Mouse (Mus musculus) lung, postnatal 4 days (tissue): ENCODE results near the gene Sdhaf1.

Experiments
- DNase-seq, 2 experiments: peaks; one replicate each; pipeline ENCODE4 v3.0.0; 2021

The Sdhaf1 gene

DNA sequence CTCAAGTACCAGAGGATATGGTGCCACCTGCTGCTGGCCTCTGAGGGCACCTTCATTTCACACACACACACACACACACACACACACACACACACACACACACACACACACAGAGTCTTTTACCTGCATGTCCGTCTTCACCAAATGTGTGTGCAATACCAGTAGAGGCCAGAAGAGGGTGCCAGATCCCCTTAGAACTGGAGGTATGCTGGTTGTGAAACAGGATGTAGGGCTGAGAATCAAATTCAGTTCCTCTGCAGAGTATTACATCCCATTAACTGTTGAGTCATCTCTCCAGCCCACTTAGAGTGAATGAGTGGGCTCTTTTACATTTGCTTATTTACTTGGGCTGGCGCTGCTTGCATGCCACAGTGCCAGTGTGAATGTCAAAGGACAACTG, 1.7 kb upstream of the Sdhaf1 start:
- peak in 1 of 2 experiments; percentile 68 for DNase-seq

DNA sequence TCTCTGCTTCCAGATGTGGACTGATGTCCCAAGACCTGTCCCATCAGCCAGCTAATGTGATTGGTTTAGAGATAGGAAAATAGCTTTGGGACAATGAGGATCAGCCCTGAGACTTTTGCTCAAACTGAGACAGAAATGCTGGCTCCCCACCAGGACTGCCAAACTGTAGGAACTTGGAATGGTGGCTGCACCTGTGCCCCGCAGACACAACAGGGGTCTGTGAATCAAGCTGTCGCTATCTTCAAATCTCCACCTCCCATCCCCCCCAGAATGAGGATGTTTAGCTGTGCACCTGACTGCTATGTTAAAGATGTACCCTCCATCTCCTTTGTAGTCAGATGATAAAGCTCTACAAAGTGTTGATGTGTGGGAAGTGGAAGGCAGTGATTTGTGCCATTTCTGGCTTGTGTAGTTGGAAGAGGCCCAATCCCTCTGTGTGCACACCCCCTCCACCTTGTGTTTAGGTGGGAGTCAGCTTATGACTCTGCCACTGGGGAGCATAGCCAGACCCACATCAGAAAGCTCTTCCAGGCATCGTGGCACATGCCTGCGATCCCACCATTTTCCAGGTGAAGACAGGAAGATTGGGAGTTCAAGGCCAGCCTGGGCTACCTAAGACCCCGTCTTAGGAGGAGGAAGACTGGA, 727 bp upstream of the Sdhaf1 start:
- no peak for DNase-seq

DNA sequence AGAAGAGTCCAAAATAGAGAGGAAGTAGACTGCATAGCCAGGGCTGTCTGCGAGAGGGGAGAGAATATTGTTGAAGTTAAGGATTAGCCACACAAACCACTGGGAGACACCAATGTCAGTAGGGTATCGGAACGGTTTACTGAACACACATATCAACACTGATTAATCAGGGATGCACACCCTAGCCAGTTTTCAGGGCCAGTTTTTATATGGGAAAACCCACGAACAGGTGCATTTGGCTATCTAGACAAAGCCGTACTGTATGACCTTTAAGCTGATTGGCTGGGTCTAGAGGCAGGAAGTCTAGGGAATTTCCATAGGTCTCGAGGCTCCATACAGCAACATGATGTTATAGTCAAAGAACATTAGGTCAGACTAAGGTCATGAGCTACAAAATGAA, 830 bp downstream of the Sdhaf1 start:
- no peak for DNase-seq

GRCm38 (mm10) chr7:30322285-30322667, 1.4 kb downstream of the Sdhaf1 start:
- peak; percentile 98 to 99 for DNase-seq

GRCm38 (mm10) chr7:30321539-30322284, 2.0 kb downstream of the Sdhaf1 start, which contains the start of gene E130208F15Rik:
Gene E130208F15Rik, plus strand, starts transcription at chr7:30321740.
- DNase-seq: peak; percentile 78 to 83

DNA sequence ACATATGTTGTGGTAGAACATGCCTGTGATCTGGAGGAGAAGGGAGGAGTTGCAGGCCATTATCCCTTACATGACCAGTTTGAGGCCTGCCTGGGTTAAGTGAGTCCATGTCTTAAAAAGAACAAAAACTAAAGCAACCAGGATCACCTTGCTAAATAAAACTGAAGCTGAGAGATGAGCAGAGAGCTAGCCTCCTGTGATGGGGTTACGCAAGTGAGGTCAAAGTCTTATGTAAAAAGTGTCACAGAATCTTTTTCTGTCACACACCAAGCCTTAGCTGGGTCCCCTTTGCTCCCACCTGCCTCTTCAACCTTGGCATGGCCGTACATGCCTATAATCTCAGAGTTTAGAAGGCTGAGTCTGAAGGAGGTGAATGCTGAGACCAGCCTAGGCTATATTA, 2.7 kb downstream of the Sdhaf1 start:
- DNase-seq: no peak

DNA sequence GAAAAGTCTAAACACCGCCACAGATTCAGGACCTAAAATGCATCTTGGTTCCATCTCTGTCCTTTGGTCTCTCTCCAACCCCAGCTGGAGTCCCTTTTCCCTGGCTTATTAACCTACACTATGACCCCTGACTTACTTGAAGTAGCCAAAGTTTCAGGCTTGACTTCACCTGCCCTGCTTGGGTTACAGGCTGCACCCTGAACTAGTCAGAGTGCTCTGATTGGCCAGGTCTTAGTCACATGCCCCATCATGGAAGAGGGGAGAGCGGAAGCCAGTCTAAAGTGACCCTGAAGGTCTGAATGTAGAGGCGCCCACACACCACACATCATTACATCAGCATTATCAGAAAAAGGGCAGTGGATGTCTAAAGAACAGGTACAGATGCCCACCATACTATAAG, 5.6 kb downstream of the Sdhaf1 start:
- DNase-seq: no peak

- DNase-seq: no peak
These were observed 7.9 kb downstream of the Sdhaf1 start for GRCm38 (mm10) chr7:30315559-30316529.

GRCm38 (mm10) chr7:30314721-30315155, 9.0 kb downstream of the Sdhaf1 start, which contains the start of gene Syne4:
Gene Syne4, plus strand, starts transcription at chr7:30314807.
- DNase-seq: no peak

GRCm38 (mm10) chr7:30313666-30314320, 9.9 kb downstream of the Sdhaf1 start:
- no peak for DNase-seq

GRCm38 (mm10) chr7:30310136-30310535, 13.6 kb downstream of the Sdhaf1 start:
- DNase-seq: no peak

DNA sequence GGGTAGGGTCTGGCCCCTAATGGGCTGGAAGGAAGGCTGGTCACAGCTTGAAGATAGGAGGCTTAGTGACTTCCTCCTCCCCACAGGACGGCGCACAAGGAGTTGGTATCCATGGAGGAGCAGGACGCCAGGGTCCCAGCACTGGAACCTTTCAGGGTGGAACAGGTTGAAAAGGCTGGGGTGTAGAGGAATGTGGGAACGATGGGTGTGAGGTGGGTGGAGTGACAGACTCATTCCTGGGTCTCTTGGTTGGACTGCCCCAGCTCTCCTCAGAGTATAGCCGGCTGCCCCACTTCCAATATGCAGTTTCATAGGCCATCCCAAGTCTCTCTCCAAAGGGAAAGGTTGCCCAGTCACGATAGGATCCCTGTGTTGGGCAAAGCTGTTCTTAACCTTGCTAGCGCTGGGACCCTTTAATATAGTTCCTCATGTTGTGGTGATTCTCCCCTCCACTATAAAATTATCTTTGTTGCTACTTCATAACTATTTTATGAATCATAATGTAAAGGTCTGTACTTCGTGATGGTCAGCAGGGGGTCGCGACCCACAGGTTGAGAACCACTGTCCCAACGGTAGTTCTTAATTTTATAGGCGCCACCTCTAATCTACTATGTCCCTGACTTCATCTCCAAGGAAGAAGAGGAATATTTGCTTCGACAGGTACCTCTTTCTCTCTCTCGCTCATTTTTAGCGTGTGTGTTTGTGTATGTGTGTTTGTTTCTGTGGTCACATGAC, 14.1 kb downstream of the Sdhaf1 start:
- DNase-seq: no peak

DNA sequence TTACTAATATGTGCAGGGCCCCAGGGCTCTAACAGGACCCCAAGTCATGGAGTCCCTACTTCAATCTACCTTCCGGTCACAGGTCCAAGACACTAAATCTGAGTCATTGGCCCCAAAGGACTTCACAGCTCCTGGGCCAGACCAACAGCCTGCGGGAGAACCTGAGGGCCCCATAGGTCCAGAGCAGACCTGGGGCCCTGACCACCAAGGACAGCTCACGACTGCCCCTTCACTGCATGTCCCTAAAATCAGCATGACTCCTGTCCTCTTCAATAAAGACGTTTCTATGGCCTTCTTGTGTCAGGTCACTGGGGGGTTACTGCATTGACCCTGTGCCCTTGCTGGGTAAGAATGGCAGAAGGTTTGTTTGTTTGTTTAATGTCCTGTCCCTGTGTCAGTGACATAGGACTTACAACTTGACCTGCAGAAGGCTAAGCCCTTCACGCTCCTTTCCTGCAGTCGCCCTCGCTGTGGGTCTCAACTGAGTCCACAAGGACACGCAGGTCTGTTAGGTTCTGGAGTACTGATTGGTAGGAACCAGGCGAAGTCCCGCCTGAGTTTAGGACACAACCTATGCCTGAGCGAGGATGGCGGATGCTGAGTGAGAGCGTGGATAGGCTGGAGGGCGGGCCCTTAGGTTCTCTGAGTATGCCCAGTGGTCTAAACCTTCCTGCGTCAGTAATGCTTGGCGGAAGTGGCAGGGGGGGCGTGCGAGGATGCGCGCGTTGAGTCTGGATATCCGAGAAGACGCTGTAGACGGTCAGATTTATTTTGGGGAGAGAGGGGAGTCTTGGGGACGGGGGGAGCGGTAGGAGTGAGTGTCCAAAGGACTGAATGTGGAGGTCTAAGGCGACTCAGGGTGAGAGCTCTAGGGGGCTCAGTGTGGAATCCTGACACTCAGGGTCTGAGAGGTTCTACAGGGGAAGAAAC, 15.4 kb downstream of the Sdhaf1 start, which contains the start of gene Alkbh6:
Alkbh6 (plus strand) TSS at position 642 of the 930 bp plus-strand sequence.
- peak; percentile 94 to 96 for DNase-seq

- no peak for DNase-seq
These were observed 17.5 kb downstream of the Sdhaf1 start for GRCm38 (mm10) chr7:30306083-30306779.

DNA sequence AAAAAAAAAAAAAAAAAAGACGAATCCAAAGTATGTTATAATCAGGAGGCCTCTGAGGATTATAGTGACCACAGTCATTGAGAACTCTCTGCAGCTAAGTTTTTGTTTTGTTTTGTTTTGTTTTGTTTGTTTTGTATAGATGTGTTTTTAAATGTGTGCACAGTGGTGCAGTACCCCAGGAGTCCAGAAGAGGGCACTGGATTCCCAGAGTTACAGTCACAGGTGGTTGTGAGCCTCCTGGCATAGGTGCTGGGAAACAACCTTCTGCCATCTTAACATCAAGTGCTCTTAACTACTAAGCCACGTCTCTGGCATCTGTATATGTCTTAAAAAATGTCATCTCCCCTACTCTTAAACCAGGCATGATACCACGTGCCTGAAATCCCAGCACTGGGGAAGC, 22.8 kb downstream of the Sdhaf1 start:
- DNase-seq: no peak

DNA sequence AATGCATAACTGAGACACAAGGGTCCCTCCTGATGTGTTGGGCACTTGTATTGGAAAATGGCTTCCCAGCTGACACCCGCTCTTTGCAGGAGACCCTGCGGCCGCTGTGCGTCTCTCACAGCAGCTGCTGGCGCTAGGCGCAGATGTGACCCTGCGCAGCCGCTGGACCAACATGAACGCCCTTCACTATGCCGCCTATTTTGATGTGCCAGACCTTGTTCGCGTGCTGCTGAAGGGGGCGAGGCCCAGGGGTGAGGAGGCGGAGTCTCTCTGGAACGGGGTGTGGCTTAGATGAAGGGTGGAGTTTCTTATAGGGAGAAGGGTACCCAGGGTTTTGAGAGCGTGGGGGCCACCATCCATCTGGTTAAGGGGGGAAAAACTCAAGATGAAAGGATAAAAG, 26.4 kb downstream of the Sdhaf1 start:
- DNase-seq: no peak

DNA sequence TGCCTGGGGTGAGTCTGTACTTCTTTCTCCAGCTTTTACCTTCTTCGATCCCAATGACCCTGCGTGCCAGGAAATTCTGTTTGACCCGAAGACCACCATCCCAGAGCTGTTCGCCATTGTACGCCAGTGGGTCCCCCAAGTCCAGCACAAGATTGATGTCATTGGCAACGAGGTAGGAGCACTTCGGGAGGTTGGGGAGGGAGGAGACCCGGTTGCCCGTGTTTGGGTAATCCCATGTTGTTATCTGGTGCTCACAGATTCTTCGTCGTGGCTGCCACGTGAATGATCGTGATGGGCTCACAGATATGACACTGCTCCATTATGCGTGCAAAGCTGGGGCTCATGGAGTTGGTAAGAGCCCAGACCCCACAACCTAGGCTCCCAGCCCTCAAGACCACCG, 26.9 kb downstream of the Sdhaf1 start:
- DNase-seq: no peak

DNA sequence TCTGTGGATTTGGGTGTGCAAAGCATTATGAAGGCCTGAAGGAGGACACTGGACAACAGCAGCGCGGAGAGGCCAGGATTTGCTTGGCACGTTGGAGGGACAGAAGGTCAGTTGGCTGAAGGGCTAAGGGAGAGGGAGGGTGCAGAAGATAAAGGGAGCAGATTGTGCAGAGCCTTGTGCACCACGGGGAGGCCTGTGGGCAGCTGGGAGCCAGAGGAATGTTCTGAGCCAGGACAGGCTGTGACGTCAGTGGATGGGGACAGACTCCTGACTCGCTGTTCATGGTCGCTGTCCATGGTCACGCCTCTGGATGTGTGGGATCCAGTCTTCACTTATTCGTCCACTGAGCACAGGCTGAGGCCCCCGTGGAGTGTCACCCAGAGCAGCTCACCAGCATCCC, 28.6 kb downstream of the Sdhaf1 start:
- DNase-seq: peak; percentile 50 to 69

DNA sequence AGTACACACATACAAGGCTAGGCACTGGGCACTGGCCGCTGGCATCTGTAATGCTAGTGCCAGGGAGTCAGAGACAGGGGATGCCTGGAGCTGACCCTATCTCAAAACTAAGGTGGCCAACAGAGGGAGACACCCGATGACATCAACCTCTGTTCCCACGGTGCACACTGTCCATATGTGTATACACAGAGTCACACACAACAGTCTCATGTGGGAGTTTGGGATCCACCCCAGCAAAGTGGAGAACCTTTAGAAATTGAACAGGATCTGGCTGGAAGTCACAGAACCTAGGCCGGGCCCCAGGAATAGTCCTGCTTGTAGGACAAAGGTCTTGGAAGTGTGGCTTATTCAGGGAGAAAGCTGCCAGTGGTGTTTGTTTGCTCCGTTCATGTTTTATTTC, 29.4 kb downstream of the Sdhaf1 start:
- no peak for DNase-seq

- no peak for DNase-seq
These were observed 29.9 kb downstream of the Sdhaf1 start for GRCm38 (mm10) chr7:30293795-30294194.
